Mouse (Mus musculus) c-Kit-positive CD71-positive TER-119-positive erythroid progenitor cells, embryonic 14.5 days (primary cell): ENCODE measurements around the gene Il10.
"Not testable (repeated sequence)": the region's sequence is repeated elsewhere in the genome, so short reads cannot be mapped to it uniquely, and the experiment has no call there.

ENCODE experiments used
- DNase-seq: peaks from one replicate; pipeline ENCODE4 v3.0.0-alpha.2; 2013; ENCODE audit warnings: low spot score

Il10 gene

GRCm38 (mm10) chr1:131020425-131021310, 1.0 kb downstream of the Il10 start:
- no peak for DNase-seq

- no peak for DNase-seq
These were observed 1.8 kb downstream of the Il10 start for GRCm38 (mm10) chr1:131021438-131021837.

GRCm38 (mm10) chr1:131021900-131022590, 2.4 kb downstream of the Il10 start:
- no peak for DNase-seq

GRCm38 (mm10) chr1:131022591-131023249, 3.1 kb downstream of the Il10 start:
- DNase-seq, result no peak

GRCm38 (mm10) chr1:131023250-131023858, 3.7 kb downstream of the Il10 start:
- not testable (repeated sequence) for DNase-seq

GRCm38 (mm10) chr1:131024900-131025842, 5.5 kb downstream of the Il10 start:
- DNase-seq, result no peak

- DNase-seq, result no peak
These were observed 6.2 kb downstream of the Il10 start for GRCm38 (mm10) chr1:131025843-131026190.

GRCm38 (mm10) chr1:131029215-131029614, 9.6 kb downstream of the Il10 start:
- DNase-seq, result peak; percentile 52

GRCm38 (mm10) chr1:131030261-131030660, 10.6 kb downstream of the Il10 start:
- DNase-seq, result no peak

- DNase-seq, result no peak
These were observed 11.6 kb downstream of the Il10 start for GRCm38 (mm10) chr1:131031267-131031666.

GRCm38 (mm10) chr1:131038001-131038400, 18.4 kb downstream of the Il10 start:
- no peak for DNase-seq

GRCm38 (mm10) chr1:131038415-131039017, 18.9 kb downstream of the Il10 start:
- no peak for DNase-seq

- no peak for DNase-seq
These were observed 19.8 kb downstream of the Il10 start for GRCm38 (mm10) chr1:131039479-131039878.

- no peak for DNase-seq
These were observed 22.6 kb downstream of the Il10 start for GRCm38 (mm10) chr1:131042263-131042662.

GRCm38 (mm10) chr1:131042721-131043120, 23.1 kb downstream of the Il10 start:
- DNase-seq, result no peak

- no peak for DNase-seq
These were observed 24.0 kb downstream of the Il10 start for GRCm38 (mm10) chr1:131043636-131044035.

GRCm38 (mm10) chr1:131045723-131046355, 26.2 kb downstream of the Il10 start:
- no peak for DNase-seq

GRCm38 (mm10) chr1:131046607-131047006, 27.0 kb downstream of the Il10 start:
- no peak for DNase-seq

GRCm38 (mm10) chr1:131048121-131048863, 28.6 kb downstream of the Il10 start:
- DNase-seq, result no peak

- DNase-seq, result no peak
These were observed 29.3 kb downstream of the Il10 start for GRCm38 (mm10) chr1:131048946-131049345.
